Mouse (Mus musculus) ES-E14 (cell line): ENCODE data around the gene Iglon5. TPM values are rescaled to one million over a fixed set of nuclear protein-coding genes. Genes with fewer than 3 reads are reported as not detected.
A peak's percentile ranks its signal among the peaks of the same experiment; 100 is the strongest.

Experiments used
- DNase-seq: peaks from one replicate; pipeline ENCODE4 v3.0.0-alpha.2; 2013; ENCODE audit warnings: low read depth, low spot score
- H3K27ac ChIP-seq: 2 replicates; pipeline ENCODE4 v1.5.1; 2012; ENCODE audit warnings: low read depth, mild to moderate bottlenecking, low read length, moderate library complexity, mixed read lengths; ENCODE audit not compliant: poor library complexity, insufficient read depth, severe bottlenecking
- H3K36me3 ChIP-seq: 2 replicates; pipeline ENCODE4 v1.6.1; 2012; ENCODE audit warnings: mild to moderate bottlenecking, low read length, moderate library complexity, mixed read lengths; ENCODE audit not compliant: control insufficient read depth, poor library complexity, insufficient read depth, severe bottlenecking
- H3K4me1 ChIP-seq, 2 experiments: fragments of 150-350 bp in 1 of 2; sonication (generic) in 1 of 2; 2 replicates each; pipeline ENCODE4 v1.6.1; 2012; ENCODE audit warnings: low read length in 2 of 2, mild to moderate bottlenecking in 1 of 2, mixed read lengths in 1 of 2; ENCODE audit not compliant: control insufficient read depth in 2 of 2, insufficient read depth in 2 of 2, poor library complexity in 1 of 2
- H3K4me3 ChIP-seq, 2 experiments: fragments of 150-350 bp in 1 of 2; sonication (generic) in 1 of 2; 2 replicates each; pipeline ENCODE4 v1.5.1; 2012; ENCODE audit warnings: low read length in 2 of 2, low read depth in 1 of 2, mild to moderate bottlenecking in 1 of 2, mixed read lengths in 1 of 2; ENCODE audit not compliant: insufficient read depth in 1 of 2, poor library complexity in 1 of 2, severe bottlenecking in 1 of 2
- H3K9ac ChIP-seq: 2 replicates; pipeline ENCODE4 v1.6.1; 2012; ENCODE audit warnings: low read depth, mild to moderate bottlenecking, low read length, mixed read lengths; ENCODE audit not compliant: poor library complexity, insufficient read depth, severe bottlenecking
- H3K9me3 ChIP-seq: fragments of 150-350 bp; sonication (generic); 2 replicates; pipeline ENCODE4 v1.6.1; 2012; ENCODE audit warnings: low read depth, mild to moderate bottlenecking, low read length; ENCODE audit not compliant: control insufficient read depth, insufficient read depth
- CHD2 ChIP-seq: IDR thresholded peaks from 2 replicates; pipeline ENCODE4 v1.6.1; 2014; ENCODE audit warnings: mild to moderate bottlenecking, low read depth, low read length, inconsistent platforms
- HCFC1 ChIP-seq: IDR thresholded peaks from 2 replicates; pipeline ENCODE4 v1.6.1; 2012; ENCODE audit warnings: low read length, inconsistent platforms, borderline replicate concordance; ENCODE audit not compliant: insufficient read depth
- MAFK ChIP-seq: IDR thresholded peaks from 2 replicates; pipeline ENCODE4 v1.6.1; 2014; ENCODE audit warnings: mild to moderate bottlenecking, low read depth, low read length, inconsistent platforms; ENCODE audit not compliant: insufficient read depth
- ZC3H11A ChIP-seq: IDR thresholded peaks from 2 replicates; pipeline ENCODE4 v1.6.1; 2012; ENCODE audit warnings: low read depth, mild to moderate bottlenecking, inconsistent platforms, low read length, borderline replicate concordance
- ZNF384 ChIP-seq: IDR thresholded peaks from 2 replicates; pipeline ENCODE4 v1.6.1; 2012; ENCODE audit warnings: low read depth, low read length, inconsistent platforms
- in situ Hi-C, 2 experiments: fragments of 600-800 bp; cut with MboI; formaldehyde crosslinking; loops; one replicate each; pipeline ENCODE4 v1.15.1; 2025; ENCODE audit warnings: low sequenced_read_pairs in 2 of 2, inconsistent platforms in 1 of 2; ENCODE audit not compliant: unreplicated experiment in 2 of 2
- total RNA-seq: library from RNA; depleted of rRNA; stranded (reverse); fragments of 300-350 nt; gene quantifications from 2 replicates; pipeline ENCODE4 v1.2.3, GENCODE M21; 2012; rRNA removed

Iglon5 gene
- total RNA-seq = 0.95 and 1.7 TPM in 2 replicates

DNA sequence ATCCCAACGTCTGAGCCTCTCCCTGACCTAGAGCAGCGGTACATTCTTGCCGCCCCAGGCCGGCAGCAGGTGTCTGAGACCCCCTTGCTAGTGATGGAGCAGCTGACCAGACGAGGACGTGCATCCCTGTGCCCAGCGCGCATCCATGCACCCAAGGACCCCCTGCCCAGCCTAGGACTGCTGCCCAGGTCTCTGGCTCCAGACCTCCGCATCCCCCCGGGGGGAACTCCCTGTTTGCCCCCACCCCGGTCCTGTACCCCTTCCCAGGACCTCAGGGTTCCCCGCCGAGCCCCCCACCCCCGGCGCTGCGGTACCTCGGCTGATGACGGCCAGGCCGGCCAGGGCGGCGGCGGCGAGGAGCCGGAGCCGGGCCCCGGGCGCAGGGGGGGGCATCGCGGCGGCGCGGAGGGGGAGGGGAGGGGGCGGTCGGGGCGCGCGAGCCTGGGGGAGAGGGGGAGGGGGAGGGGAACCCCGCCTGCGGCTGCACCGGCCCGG, at the start of gene Iglon5:
Iglon5 (minus strand) TSS at position 445 of the 495 bp plus-strand sequence.
- TF ChIP-seq CHD2 = no peak
- H3K4me3 ChIP-seq = peak within 1 kb of the TSS; percentile 61 to 62
- peaks cover 0 to 7% of the 10 kb centered on the region in 2 experiments; a peak in 1 of 4 replicates for H3K4me1 ChIP-seq
- no peaks in the 10 kb centered on the region for H3K36me3 ChIP-seq
- DNase-seq = no peak
- in situ Hi-C loops = no loop called here
- no peaks in the 10 kb centered on the region for H3K9me3 ChIP-seq
- no peak within 1 kb of the TSS for H3K9ac ChIP-seq
- no peak within 1 kb of the TSS for H3K27ac ChIP-seq

- Histone ChIP-seq H3K4me1 (no peaks in the 10 kb centered on the region), H3K36me3 (no peaks in the 10 kb centered on the region), H3K9me3 (no peaks in the 10 kb centered on the region), H3K27ac (no peak overlapping the region), H3K4me3 (no peak overlapping the region), H3K9ac (no peak overlapping the region)
- no peak for DNase-seq
- in situ Hi-C loops = no loop called here
- no peak for TF ChIP-seq MAFK
- TF ChIP-seq ZNF384 = no peak
- TF ChIP-seq CHD2 = no peak
- no peak for TF ChIP-seq HCFC1
- no peak for TF ChIP-seq ZC3H11A
Measured at GRCm38 (mm10) chr7:43538524-43538923, 48.6 kb upstream of the Iglon5 start.

DNA sequence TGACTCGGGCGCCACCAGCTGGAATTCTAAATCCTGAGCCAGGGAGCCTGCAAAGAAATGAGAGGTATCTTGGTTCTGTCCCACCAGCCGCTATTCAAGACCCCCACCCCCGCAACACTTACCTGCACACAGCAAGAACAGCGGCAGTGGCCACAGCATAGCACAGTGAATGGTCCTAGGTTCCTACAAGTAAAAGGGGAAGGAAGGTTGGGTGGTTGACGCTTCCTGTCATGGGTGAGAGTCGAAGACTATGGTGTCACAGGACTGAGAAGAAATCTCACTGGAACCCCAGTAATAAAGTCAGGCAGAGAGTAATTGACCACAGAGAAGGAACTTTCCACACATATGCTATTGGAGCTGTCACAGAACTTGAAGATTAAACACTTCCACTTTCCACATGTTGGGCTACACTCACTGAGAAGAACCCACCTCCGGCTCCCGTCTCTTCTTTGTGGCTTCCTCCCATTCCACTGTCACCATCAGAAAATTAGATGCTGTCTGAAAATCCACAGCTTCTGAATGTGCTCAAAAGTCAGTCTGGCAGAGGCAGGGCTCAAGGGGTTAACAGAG, 43.1 kb upstream of the Iglon5 start:
- Histone ChIP-seq H3K36me3 (no peaks in the 10 kb centered on the region), H3K4me3 (no peak overlapping the region), H3K4me1 (no peaks in the 10 kb centered on the region), H3K27ac (no peak overlapping the region), H3K9ac (no peak overlapping the region), H3K9me3 (no peaks in the 10 kb centered on the region)
- in situ Hi-C loops = no loop called here
- DNase-seq = no peak
- TF ChIP-seq ZNF384 (no peak), MAFK (no peak), HCFC1 (no peak), CHD2 (no peak)

- H3K36me3 ChIP-seq = no peaks in the 10 kb centered on the region
- H3K9me3 ChIP-seq = no peaks in the 10 kb centered on the region
- H3K27ac ChIP-seq = no peak overlapping the region
- in situ Hi-C loops = no loop called here
- no peak for DNase-seq
- no peaks in the 10 kb centered on the region for H3K4me1 ChIP-seq
- H3K4me3 ChIP-seq = no peak overlapping the region
- H3K9ac ChIP-seq = no peak overlapping the region
- TF ChIP-seq MAFK (no peak), ZNF384 (no peak)
Measured at GRCm38 (mm10) chr7:43530216-43530785, 40.4 kb upstream of the Iglon5 start.

GRCm38 (mm10) chr7:43525313-43525712, 35.4 kb upstream of the Iglon5 start:
- in situ Hi-C loops = no loop called here
- Histone ChIP-seq H3K4me1 (no peaks in the 10 kb centered on the region), H3K9ac (no peak overlapping the region), H3K27ac (no peak overlapping the region), H3K36me3 (no peaks in the 10 kb centered on the region), H3K9me3 (no peaks in the 10 kb centered on the region), H3K4me3 (no peak overlapping the region)
- TF ChIP-seq ZC3H11A (0 out of 2 replicates have a peak, but pooled peaks have one; percentile 20), MAFK (no peak)
- DNase-seq = no peak
